Mouse (Mus musculus) limb, embryonic 10.5 days (tissue): ENCODE results near the gene Gp9. TPM values are rescaled to one million over a fixed set of nuclear protein-coding genes. Genes with fewer than 3 reads are reported as not detected.

ENCODE experiments used
- DNase-seq: peaks from one replicate; pipeline ENCODE4 v3.0.0-alpha.2; 2017; ENCODE audit warnings: low spot score
- H3K27ac ChIP-seq: fragments of 300-500 bp; sonication (generic); 2 replicates; pipeline ENCODE4 v1.5.1; 2016; ENCODE audit warnings: mild to moderate bottlenecking
- H3K27me3 ChIP-seq: fragments of 300-500 bp; sonication (generic); 2 replicates; pipeline ENCODE4 v1.6.1; 2016; ENCODE audit warnings: low read depth, mild to moderate bottlenecking; ENCODE audit not compliant: poor library complexity, severe bottlenecking
- H3K36me3 ChIP-seq: fragments of 300-500 bp; sonication (generic); 2 replicates; pipeline ENCODE4 v1.6.1; 2016; ENCODE audit warnings: mild to moderate bottlenecking, moderate library complexity
- H3K4me1 ChIP-seq: fragments of 300-500 bp; sonication (generic); 2 replicates; pipeline ENCODE4 v1.6.1; 2016
- H3K4me3 ChIP-seq: fragments of 300-500 bp; sonication (generic); 2 replicates; pipeline ENCODE4 v1.5.1; 2016; ENCODE audit warnings: mild to moderate bottlenecking, moderate library complexity
- H3K9me3 ChIP-seq: fragments of 300-500 bp; sonication (generic); replicated peaks from 2 replicates; pipeline ENCODE4 v1.6.1; 2016; ENCODE audit warnings: mild to moderate bottlenecking
- WGBS: fragments of 180-500 bp; shearing (Covaris S2); methylation state at CpG from one replicate; pipeline ENCODE4 v1.1.7; 2016; 5-methylcytosine and 5-hydroxymethylcytosine counted together
- polyA plus RNA-seq: library from polyadenylated mRNA; unstranded; fragments of >200 nt; fragmentation: Nextera tagmentation; extraction: Ambion mirVana; gene quantifications from 2 replicates; pipeline ENCODE4 v1.2.1, GENCODE M21; 2016

Gene Gp9
- polyA plus RNA-seq, 1 experiment from 2014 or later, result 1.6 TPM

DNA sequence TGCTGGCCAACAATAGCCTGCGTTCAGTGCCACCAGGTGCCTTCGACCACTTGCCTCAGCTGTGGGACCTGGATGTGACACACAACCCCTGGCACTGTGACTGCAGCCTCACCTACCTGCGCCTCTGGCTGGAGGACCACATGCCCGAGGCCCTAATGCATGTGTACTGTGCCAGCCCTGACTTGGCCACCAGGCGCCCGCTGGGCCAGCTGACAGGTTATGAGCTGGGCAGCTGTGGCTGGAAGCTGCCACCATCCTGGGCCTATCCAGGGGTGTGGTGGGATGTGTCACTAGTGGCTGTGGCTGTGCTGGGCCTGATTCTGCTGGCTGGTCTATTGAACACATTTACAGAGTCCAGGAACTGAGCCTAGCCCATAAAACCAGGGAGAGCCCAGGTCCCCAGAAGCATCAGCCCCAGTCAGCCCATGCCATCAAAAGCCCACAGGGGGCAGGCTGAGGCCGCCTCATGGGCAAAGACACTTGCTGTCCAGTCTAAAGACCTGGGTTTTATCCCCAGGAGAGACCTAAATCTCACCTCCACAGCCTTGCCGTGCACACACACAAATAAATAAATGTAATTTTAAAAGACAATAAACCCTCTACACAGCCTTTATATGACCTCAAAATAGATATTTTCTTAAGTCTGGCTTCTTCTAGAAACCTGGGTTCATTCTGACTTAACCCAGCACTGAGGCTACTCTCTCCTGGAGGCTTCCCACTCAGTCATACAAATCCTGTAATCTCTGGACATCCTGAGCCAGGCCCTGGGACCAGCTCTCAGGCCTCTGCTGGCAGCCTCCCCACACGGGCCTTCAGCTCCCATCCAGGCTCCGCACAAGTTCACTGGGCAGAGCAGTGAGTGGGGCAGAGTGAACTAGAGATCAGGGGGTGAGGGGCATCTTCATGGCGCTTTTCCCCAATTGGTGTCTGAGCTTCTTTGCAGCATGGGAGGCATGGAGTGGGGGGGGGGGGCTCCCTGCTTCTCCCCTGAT lies 1.6 kb downstream of the Gp9 start:
- H3K4me1 ChIP-seq, result no peaks in the 10 kb centered on the region
- H3K27me3 ChIP-seq, result no peaks in the 10 kb centered on the region
- 87% methylated on average over 11 of the region's 11 CpGs for WGBS
- no peaks in the 10 kb centered on the region for H3K36me3 ChIP-seq
- no peak overlapping the region for H3K27ac ChIP-seq
- no peaks in the 10 kb centered on the region for H3K9me3 ChIP-seq
- no peak overlapping the region for H3K4me3 ChIP-seq
- no peak for DNase-seq

DNA sequence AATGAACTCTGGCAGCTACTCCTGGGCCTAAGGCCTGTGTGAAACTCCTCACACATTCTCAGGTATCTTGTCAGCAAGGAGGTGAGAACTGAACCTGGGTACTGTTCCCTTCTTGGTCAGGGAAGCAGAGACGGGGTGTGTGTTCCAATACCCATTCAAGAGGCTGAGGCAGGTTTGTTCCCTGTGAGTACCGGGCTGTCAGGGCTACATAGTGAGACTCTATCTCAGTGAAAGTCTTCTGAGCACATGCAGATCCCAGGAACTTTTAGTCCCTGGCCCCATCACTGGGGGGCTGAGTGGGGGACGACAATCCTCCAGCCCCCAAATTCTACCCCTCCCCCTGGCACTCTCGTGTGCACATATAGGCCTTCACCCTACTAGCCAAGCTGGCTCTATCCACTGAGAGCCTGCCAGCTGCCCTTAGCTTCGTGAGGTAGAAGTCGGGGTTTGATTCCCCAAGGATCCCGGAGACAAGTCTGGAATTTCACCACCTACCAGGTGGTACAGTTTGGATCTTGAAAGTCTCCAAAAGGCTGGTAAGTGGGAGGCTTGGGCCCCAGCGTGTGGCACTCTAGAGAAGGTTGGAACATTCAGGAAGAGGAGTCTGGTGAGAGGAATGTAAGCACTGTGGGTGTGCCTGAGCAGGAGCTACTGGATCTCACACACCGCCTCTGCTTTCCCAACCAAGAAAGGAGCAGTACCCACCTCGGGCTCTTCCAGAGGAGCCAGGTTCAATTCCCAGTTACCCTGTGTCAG lies 2.9 kb downstream of the Gp9 start:
- no peak overlapping the region for H3K27ac ChIP-seq
- no peak overlapping the region for H3K4me3 ChIP-seq
- H3K27me3 ChIP-seq, result no peaks in the 10 kb centered on the region
- no peaks in the 10 kb centered on the region for H3K36me3 ChIP-seq
- no peak for DNase-seq
- H3K4me1 ChIP-seq, result no peaks in the 10 kb centered on the region
- WGBS, result 83% methylated on average over 10 of the region's 10 CpGs
- no peaks in the 10 kb centered on the region for H3K9me3 ChIP-seq

DNA sequence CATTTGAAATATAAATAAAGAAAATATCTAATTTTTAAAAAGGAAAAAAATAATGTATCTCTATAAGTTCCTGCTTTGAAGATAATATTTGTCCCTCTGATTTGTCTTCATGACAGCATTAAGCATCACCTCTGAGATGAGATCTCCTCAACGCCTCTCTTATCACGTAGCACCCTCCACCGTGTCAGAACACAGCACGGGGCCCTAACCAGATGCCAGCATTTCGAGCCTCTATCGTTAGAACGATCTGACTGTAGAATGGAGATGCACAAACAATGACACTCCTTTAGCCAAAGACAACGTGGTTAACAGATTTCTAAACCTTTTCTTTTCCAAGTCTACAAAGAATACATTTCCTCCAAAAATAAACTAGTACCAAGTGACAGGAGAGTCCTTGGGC lies 6.2 kb downstream of the Gp9 start:
- H3K27ac ChIP-seq, result no peak overlapping the region
- WGBS, result 71% methylated on average over 8 of the region's 8 CpGs
- H3K36me3 ChIP-seq, result no peaks in the 10 kb centered on the region
- H3K4me3 ChIP-seq, result no peak overlapping the region
- no peak for DNase-seq
- H3K27me3 ChIP-seq, result no peaks in the 10 kb centered on the region
- H3K9me3 ChIP-seq, result no peaks in the 10 kb centered on the region
- 0 out of 2 replicates have a peak, but pooled peaks cover 1% of the 10 kb centered on the region for H3K4me1 ChIP-seq

DNA sequence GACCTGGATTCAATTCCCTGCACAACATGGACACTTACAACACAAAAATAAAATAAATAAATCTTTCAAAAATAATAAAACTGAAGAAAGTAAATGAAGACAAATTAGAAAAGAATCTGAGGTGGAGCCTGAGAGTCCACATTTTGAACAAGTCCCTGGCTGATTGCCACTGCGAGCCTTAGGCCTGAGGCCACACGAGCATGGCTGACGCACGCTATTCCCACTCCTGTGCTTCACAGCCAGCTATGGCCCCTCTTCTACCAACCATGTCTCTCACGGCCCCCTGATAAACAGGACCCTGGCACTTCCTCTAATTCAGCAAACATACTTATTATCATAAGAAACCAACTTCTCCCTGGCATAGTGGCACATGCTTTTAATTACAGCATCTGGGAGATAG lies 8.7 kb downstream of the Gp9 start:
- Histone ChIP-seq H3K9me3 (no peaks in the 10 kb centered on the region), H3K4me1 (peaks cover 8% of the 10 kb centered on the region; the same call in 1 of the 2 replicates), H3K36me3 (0 out of 2 replicates have a peak, but pooled peaks cover 4% of the 10 kb centered on the region), H3K27me3 (no peaks in the 10 kb centered on the region), H3K4me3 (no peak overlapping the region), H3K27ac (no peak overlapping the region)
- DNase-seq, result no peak
- WGBS, result 92% methylated on average over 5 of the region's 5 CpGs

DNA sequence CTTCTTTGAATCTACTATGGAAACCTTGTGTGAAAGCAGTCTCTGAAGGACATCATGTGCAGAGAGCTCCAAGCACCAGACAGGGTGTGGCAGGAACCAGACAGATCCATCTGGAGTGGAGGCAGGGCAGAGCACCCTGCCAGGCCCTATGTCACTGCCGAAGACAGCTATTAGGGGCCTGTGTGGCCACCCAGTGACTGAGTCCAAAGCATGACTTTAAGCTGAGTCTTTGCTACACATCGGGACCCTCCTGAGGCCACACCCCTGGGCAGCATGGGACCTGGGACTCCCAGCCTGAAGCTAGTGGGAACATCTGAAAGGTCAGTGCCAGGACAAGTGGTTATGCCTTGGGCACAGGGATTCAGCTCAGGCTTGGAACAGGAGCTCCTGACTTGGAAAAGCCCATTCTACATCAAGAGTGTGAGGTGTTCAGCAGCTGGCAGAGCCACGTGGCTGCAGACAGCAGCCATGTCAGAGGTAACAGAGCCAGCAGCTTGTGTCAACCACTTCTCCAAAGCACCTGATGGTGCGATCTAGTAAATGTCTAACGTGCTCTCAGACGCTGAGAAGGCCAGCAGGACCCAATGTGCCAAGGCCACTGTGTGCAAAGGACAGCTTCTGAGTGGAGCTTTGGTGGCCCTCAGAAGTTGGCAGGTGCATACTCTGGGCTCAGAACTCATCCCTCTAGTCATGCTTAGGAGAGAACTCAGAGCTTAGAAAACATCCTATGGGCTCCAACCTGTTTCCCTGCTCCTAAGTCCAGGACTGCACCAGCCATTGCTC lies 9.4 kb downstream of the Gp9 start:
- Histone ChIP-seq H3K36me3 (peaks cover 10% of the 10 kb centered on the region), H3K27me3 (no peaks in the 10 kb centered on the region), H3K4me1 (peaks cover 8% of the 10 kb centered on the region; the same call in 1 of the 2 replicates), H3K4me3 (no peak overlapping the region), H3K9me3 (no peaks in the 10 kb centered on the region), H3K27ac (no peak overlapping the region)
- WGBS, result 86% methylated on average over 6 of the region's 6 CpGs
- no peak for DNase-seq

DNA sequence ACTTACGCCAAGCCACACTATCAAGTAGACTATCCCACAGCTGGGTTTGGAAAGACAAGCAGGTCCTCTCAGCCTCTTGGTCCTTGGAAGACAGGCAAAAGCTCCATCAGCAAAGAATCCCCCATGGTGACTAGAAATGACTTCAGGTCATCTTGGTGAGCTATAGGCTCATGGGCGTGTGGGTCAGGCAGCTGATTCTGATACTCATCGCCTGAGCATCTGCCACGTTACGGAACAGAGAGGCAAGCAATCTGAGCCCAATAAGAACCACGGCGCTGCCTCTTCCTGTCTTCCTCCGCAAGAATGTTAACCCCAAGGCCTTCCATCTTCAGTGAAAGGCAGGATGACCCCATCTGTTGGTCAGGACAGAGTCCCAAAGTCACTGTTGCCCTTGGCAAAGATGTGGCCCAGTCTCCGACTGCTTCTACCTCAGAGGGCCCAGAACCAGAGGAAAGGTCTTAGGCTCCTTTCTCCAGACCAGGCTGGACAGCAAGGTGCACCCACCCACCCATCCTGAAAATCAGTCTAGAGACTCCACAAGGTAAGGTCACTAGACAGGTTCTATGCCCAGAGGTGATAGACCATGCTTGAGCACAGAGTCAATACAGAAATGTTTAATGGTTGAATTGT lies 10.5 kb downstream of the Gp9 start:
- WGBS, result 87% methylated on average over 9 of the region's 9 CpGs
- Histone ChIP-seq H3K36me3 (peaks cover 16% of the 10 kb centered on the region), H3K9me3 (no peaks in the 10 kb centered on the region), H3K27ac (no peak overlapping the region), H3K4me3 (no peak overlapping the region), H3K4me1 (peaks cover 8% of the 10 kb centered on the region; the same call in 1 of the 2 replicates), H3K27me3 (no peaks in the 10 kb centered on the region)
- DNase-seq, result no peak

DNA sequence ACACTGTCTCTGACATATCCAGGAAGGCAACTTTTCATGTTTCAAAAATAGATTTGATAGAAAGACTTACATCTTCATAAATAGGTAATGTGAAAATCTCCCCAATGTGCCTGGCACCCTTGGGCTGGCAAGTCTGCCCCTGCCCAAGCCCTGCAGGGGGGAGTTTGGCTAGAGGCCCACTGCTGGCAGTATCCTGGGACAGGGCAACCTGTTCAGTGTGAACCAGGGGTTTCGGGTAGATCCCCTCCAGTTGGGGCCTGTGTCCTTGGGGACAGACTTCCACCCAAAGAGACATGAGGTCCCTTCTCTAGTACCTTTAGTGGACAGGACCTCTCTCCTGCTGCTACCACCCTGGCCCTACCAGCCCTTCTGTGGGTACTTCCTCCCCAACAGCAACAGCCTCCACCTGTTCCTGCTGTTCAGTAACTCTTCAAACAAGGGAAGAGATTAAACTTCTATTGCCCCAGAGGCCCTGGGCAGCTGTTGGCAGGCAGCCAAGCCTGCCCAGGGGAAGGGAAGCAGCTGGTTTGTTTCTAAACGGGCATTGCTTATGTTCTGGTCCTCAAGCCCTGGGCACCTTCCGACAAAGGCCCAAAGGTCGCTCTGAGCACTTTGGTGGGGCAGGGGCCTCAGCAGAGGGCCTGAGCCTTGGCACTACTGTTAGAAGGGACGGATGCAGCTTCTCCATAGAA lies 11.2 kb downstream of the Gp9 start:
- Histone ChIP-seq H3K27ac (peak overlapping the region; percentile 54; the same call in 1 of the 2 replicates), H3K4me3 (no peak overlapping the region), H3K4me1 (peaks cover 8% of the 10 kb centered on the region; the same call in 1 of the 2 replicates), H3K9me3 (no peaks in the 10 kb centered on the region), H3K27me3 (no peaks in the 10 kb centered on the region), H3K36me3 (peaks cover 17% of the 10 kb centered on the region)
- DNase-seq, result no peak
- WGBS, result 81% methylated on average over 5 of the region's 5 CpGs

DNA sequence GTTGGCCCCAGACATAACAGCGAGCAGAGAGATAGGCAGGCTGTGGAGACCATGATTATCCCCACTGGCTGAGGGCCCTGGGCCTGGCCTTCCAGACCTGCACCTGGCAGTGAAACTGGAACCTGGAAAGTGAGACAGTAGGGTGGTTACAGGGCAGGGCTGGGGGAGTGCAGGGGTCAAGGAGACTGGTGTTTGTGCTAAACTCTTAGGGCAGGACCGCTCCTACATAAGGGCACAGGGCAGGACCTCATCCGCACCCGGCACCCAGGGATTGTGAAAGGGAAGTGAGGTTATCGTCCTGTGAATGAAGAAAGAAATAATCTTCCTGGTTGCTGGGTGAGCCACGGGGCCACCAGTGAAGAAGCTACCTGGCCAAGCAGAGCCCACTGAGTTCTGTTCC lies 11.9 kb downstream of the Gp9 start:
- DNase-seq, result no peak
- Histone ChIP-seq H3K4me3 (no peak overlapping the region), H3K27ac (peak overlapping the region; percentile 54; the same call in 1 of the 2 replicates), H3K4me1 (peaks cover 8% of the 10 kb centered on the region; the same call in 1 of the 2 replicates), H3K36me3 (peaks cover 20% of the 10 kb centered on the region), H3K9me3 (no peaks in the 10 kb centered on the region), H3K27me3 (no peaks in the 10 kb centered on the region)
- 95% methylated on average over 6 of the region's 6 CpGs for WGBS

DNA sequence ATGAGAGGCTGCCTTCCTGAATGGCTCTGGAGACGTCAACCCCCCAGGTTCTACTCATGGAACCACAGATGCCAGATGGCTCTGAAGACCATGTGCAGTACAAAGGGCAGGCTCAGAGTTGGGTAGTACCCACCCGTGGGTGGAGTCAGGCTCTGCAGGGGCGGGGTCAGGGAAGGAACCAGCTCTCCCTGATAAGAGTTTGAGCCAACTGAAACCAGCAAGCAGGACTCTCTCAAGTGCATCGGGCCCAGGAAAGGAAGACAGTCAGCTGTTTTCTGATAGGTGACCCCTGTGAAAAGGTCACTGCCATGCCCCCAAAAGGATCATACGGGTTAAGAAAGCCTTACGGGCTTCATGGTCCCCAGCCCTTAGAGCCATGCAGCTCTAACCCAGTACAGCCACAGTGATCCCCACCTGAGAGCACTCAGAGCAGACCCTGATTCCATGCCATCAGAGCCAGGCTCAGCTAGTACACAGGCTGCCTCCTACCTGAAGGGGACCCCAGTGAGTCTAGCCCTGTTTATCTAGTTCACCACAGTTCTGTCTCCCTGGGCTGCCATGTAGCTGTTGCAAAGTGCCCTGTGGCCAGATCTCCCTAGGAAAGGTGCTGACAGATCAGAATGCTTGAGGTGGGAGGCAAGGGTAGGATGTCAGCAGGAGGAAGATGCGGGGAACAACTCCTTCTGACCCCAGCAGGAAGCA lies 13.1 kb downstream of the Gp9 start:
- 71% methylated on average over 7 of the region's 7 CpGs for WGBS
- Histone ChIP-seq H3K4me3 (no peak overlapping the region), H3K27ac (no peak overlapping the region), H3K27me3 (no peaks in the 10 kb centered on the region), H3K9me3 (no peaks in the 10 kb centered on the region), H3K4me1 (peaks cover 8% of the 10 kb centered on the region; the same call in 1 of the 2 replicates), H3K36me3 (peaks cover 20% of the 10 kb centered on the region)
- no peak for DNase-seq

DNA sequence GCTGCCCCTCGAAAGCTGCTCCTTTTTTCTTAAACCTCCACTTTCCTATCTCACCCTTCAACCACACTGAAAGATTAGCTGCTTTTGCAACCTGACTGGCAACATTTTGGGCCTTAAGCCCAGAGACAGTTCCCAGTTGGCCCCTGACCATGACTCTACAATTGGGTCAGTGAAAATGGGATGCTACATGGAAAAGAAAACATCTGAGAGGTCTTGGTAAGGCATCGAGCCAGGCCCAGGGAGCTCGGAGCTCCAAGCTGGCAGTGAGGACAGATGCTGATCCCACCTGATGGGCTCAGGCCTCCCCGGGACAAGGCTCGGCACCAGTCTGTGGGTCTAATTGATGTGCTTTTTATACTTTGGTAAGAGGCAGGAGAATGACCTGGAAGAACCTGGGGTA lies 14.0 kb downstream of the Gp9 start:
- Histone ChIP-seq H3K4me3 (no peak overlapping the region), H3K9me3 (no peaks in the 10 kb centered on the region), H3K36me3 (peaks cover 20% of the 10 kb centered on the region), H3K27ac (no peak overlapping the region), H3K4me1 (peaks cover 8% of the 10 kb centered on the region; the same call in 1 of the 2 replicates), H3K27me3 (no peaks in the 10 kb centered on the region)
- DNase-seq, result no peak
- 94% methylated on average over 5 of the region's 5 CpGs for WGBS

DNA sequence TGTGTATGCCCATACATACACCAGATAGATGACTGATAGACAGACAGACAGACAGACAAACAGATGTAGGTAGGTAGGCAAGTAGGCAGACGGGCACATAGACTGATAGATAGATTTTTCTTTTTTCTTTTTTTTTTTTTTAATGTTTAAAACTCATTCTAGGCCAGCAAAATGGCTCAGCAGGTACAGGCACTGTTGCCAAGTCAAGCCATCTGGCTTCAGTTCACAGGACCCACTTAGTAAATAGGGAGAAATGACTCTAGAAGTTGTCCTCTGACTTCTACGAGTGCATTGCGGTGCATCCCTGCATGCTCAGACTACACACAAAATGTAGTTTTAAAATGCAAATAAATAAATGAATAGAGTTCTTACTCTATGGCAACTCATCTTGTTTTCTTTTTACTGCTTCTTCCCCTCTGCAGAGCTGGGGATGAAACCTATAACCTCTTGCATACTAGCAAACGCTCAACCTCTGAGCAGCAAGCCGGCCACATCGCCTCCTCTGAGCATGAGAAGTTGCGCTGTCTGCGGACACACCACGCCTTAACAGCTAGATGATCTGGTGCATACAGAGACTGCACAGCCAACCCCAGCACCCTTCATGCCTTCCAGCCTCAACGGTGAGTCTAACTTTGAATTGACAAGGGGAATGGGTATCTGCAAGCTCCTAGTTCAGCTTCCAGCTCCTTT lies 16.1 kb downstream of the Gp9 start:
- 94% methylated on average over 10 of the region's 10 CpGs for WGBS
- Histone ChIP-seq H3K27me3 (no peaks in the 10 kb centered on the region), H3K4me3 (no peak overlapping the region), H3K27ac (no peak overlapping the region), H3K9me3 (no peaks in the 10 kb centered on the region), H3K4me1 (peaks cover 19% of the 10 kb centered on the region), H3K36me3 (peaks cover 20% of the 10 kb centered on the region)
- DNase-seq, result no peak
